8 mouse cellular contexts compared by ENCODE assay signal in genomic region chr3:21936262-21936603, GRCm38 (mm10).
DNase-seq lines count a peak whose midpoint lies in the region; ATAC-seq and TF ChIP-seq lines count a peak whose summit lies in the region.

No protein-coding gene starts in this region.

- ATAC-seq in kidney, embryonic 14.5 days (ENCODE audit: low FRiP score, low TSS enrichment) = no peak
- no peak for ATAC-seq in hindbrain, postnatal 0 days
- ATAC-seq in midbrain, embryonic 14.5 days (ENCODE audit: low FRiP score, low TSS enrichment) = no peak; the same call in 1 of the 2 replicates

- no peaks in the 10 kb centered on the region for H3K9me3 ChIP-seq in kidney, embryonic 14.5 days (ENCODE audit: control insufficient read depth, low read length)
- no peaks in the 10 kb centered on the region for H3K9me3 ChIP-seq in hindbrain, postnatal 0 days (ENCODE audit: low read length)
- no peaks in the 10 kb centered on the region for H3K9me3 ChIP-seq in midbrain, embryonic 14.5 days (ENCODE audit: control insufficient read depth, low read length)

- peaks cover 31% of the 10 kb centered on the region for H3K4me1 ChIP-seq in kidney, embryonic 14.5 days (ENCODE audit: control insufficient read depth, insufficient read depth, low read length)
- peaks cover 23% of the 10 kb centered on the region for H3K4me1 ChIP-seq in hindbrain, postnatal 0 days (ENCODE audit: insufficient read depth, low read length)
- H3K4me1 ChIP-seq in midbrain, embryonic 14.5 days (ENCODE audit: control insufficient read depth, insufficient read depth, low read length) = peaks cover 25% of the 10 kb centered on the region

- TF ChIP-seq POLR2A in brain, embryonic 14.5 days (IDR thresholded peaks at IDR 0.05; ENCODE audit: borderline replicate concordance, extremely low read depth, insufficient read depth, insufficient read length, poor library complexity, severe bottlenecking) = no peak

- no peaks in the 10 kb centered on the region for H3K27me3 ChIP-seq in kidney, embryonic 14.5 days (ENCODE audit: control insufficient read depth, insufficient read depth, low read length)
- H3K27me3 ChIP-seq in hindbrain, postnatal 0 days (ENCODE audit: insufficient read depth, low read length) = no peaks in the 10 kb centered on the region
- H3K27me3 ChIP-seq in midbrain, embryonic 14.5 days (ENCODE audit: control insufficient read depth, insufficient read depth, low read length) = no peaks in the 10 kb centered on the region

- peak overlapping the region; percentile 23; the same call in 1 of the 2 replicates for H3K4me3 ChIP-seq in kidney, embryonic 14.5 days (ENCODE audit: low read length)
- peak overlapping the region; percentile 31 for H3K4me3 ChIP-seq in hindbrain, postnatal 0 days (ENCODE audit: low read length)
- peak overlapping the region; percentile 24 for H3K4me3 ChIP-seq in midbrain, embryonic 14.5 days (replicated peaks; ENCODE audit: low read depth, low read length)

- intact Hi-C loops in left cerebral cortex, postnatal 25 days (cut with DNase I) = loop anchor here (1.0 to 5.0 kb wide), 9 partner anchors 44 to 1279 kb away; partner anchors contain the start of gene Tbl1xr1

- peak overlapping the region; percentile 0; the same call in 1 of the 2 replicates for H3K27ac ChIP-seq in kidney, embryonic 14.5 days (ENCODE audit: low read depth, low read length)
- peak overlapping the region; percentile 76 for H3K27ac ChIP-seq in hindbrain, postnatal 0 days
- H3K27ac ChIP-seq in midbrain, embryonic 14.5 days (replicated peaks; ENCODE audit: low read depth, low read length) = peak overlapping the region; percentile 90

- H3K4me2 ChIP-seq in kidney, embryonic 14.5 days (replicated peaks; ENCODE audit: low read depth, low read length) = peak overlapping the region; percentile 35
- H3K4me2 ChIP-seq in hindbrain, postnatal 0 days (ENCODE audit: low read depth, low read length) = peak overlapping the region; percentile 57
- peak overlapping the region; percentile 61 for H3K4me2 ChIP-seq in midbrain, embryonic 14.5 days (ENCODE audit: low read length)

- peak; percentile 9; the same call in 1 of the 2 replicates for TF ChIP-seq CTCF in brain, embryonic 14.5 days (IDR thresholded peaks at IDR 0.05; ENCODE audit: borderline replicate concordance, extremely low read depth, insufficient read depth, insufficient read length)
- TF ChIP-seq CTCF in hindbrain, postnatal 0 days (IDR thresholded peaks at IDR 0.05; ENCODE audit: low read depth) = peak; percentile 34

- WGBS in kidney, embryonic 14.5 days = 5% methylated on average over 8 of the region's 8 CpGs
- 5% methylated on average over 8 of the region's 8 CpGs for WGBS in hindbrain, postnatal 0 days
- WGBS in midbrain, embryonic 14.5 days = 4% methylated on average over 8 of the region's 8 CpGs

- H3K36me3 ChIP-seq in kidney, embryonic 14.5 days (ENCODE audit: control insufficient read depth, insufficient read depth, low read length) = no peaks in the 10 kb centered on the region
- no peaks in the 10 kb centered on the region for H3K36me3 ChIP-seq in hindbrain, postnatal 0 days (ENCODE audit: insufficient read depth, low read length)
- no peaks in the 10 kb centered on the region for H3K36me3 ChIP-seq in midbrain, embryonic 14.5 days (ENCODE audit: control insufficient read depth, insufficient read depth, low read length)

- no peak for DNase-seq in kidney, postnatal 4 days
- no peak for DNase-seq in brain, embryonic 14.5 days (ENCODE audit: low read depth)
- DNase-seq in hindbrain, postnatal 0 days (ENCODE audit: low spot score) = no peak
- DNase-seq in midbrain, embryonic 14.5 days = no peak
- no peak for DNase-seq in thymus, adult 18-20 months
- DNase-seq in urinary bladder, postnatal 10 days (ENCODE audit: low spot score) = no peak
- no peak for DNase-seq in left cerebral cortex, postnatal 25 days (ENCODE audit: low spot score in 2 of 2)

- H3K9ac ChIP-seq in kidney, embryonic 14.5 days (ENCODE audit: low read depth, low read length) = no peak overlapping the region
- H3K9ac ChIP-seq in hindbrain, postnatal 0 days (replicated peaks; ENCODE audit: low read length) = no peak overlapping the region
- H3K9ac ChIP-seq in midbrain, embryonic 14.5 days (replicated peaks; ENCODE audit: low read length) = no peak overlapping the region

Comparison
In these comparisons a context has a peak if more than half of its experiments do, and no peak if none do; other contexts are left out.
1. H3K27ac ChIP-seq: peak in every context shown above with its lines; median percentile 90 in midbrain, embryonic 14.5 days; 76 in hindbrain, postnatal 0 days; 0 in kidney, embryonic 14.5 days.